23 mouse cellular contexts compared by ENCODE assay signal in genomic region chr2:126493306-126493705, GRCm38 (mm10). TPM values are rescaled to one million over a fixed set of nuclear protein-coding genes. Genes with fewer than 3 reads are reported as not detected.
A peak's percentile ranks its signal among the peaks of the same experiment; 100 is the strongest.
DNase-seq lines count a peak whose midpoint lies in the region; ATAC-seq and TF ChIP-seq lines count a peak whose summit lies in the region.
"Had no signal": no experiment of that assay in that cellular context is flagged by ENCODE, and none has a peak within 500 bp of the region (broad histone marks: within the 10 kb centered on the region; RNA-seq: fewer than 3 reads in every experiment).

No protein-coding gene starts in this region.

- H3K27ac ChIP-seq in heart, embryonic 10.5 days, result no peak overlapping the region
- no peak overlapping the region for H3K27ac ChIP-seq in lung, embryonic 14.5 days (ENCODE audit: low read depth)
- H3K27ac ChIP-seq in lung, postnatal 0 days (ENCODE audit: low read length), result no peak overlapping the region
- H3K27ac ChIP-seq: forebrain, embryonic 10.5 days; forebrain, embryonic 15.5 days; heart, embryonic 15.5 days; hindbrain, embryonic 14.5 days; hindbrain, postnatal 0 days had no signal

- H3K4me3 ChIP-seq in heart, embryonic 10.5 days, result no peak overlapping the region
- no peak overlapping the region for H3K4me3 ChIP-seq in lung, embryonic 14.5 days (ENCODE audit: low read depth, low read length)
- no peak overlapping the region for H3K4me3 ChIP-seq in lung, postnatal 0 days (ENCODE audit: low read depth, low read length)
- H3K4me3 ChIP-seq: forebrain, embryonic 10.5 days; forebrain, embryonic 15.5 days; heart, embryonic 12.5 days; heart, embryonic 15.5 days had no signal

- no peaks in the 10 kb centered on the region for H3K4me1 ChIP-seq in heart, embryonic 10.5 days
- no peaks in the 10 kb centered on the region for H3K4me1 ChIP-seq in lung, embryonic 14.5 days (ENCODE audit: insufficient read depth)
- H3K4me1 ChIP-seq in lung, postnatal 0 days (ENCODE audit: insufficient read depth, low read depth, low read length), result no peaks in the 10 kb centered on the region
- H3K4me1 ChIP-seq: forebrain, embryonic 10.5 days; forebrain, embryonic 15.5 days; heart, embryonic 12.5 days had no signal

- no peak for ATAC-seq in lung, embryonic 14.5 days (ENCODE audit: insufficient read depth)
- ATAC-seq in lung, postnatal 0 days, result no peak
- ATAC-seq: forebrain, embryonic 15.5 days; inflammation-experienced regulatory T-cells, adult 6 months; intestine, embryonic 16.5 days; Patski had no signal

- no peaks in the 10 kb centered on the region for H3K9me3 ChIP-seq in heart, embryonic 10.5 days
- no peaks in the 10 kb centered on the region for H3K9me3 ChIP-seq in lung, embryonic 14.5 days (ENCODE audit: low read depth, low read length)
- no peaks in the 10 kb centered on the region for H3K9me3 ChIP-seq in lung, postnatal 0 days (ENCODE audit: low read length)
- H3K9me3 ChIP-seq: forebrain, embryonic 10.5 days; forebrain, embryonic 15.5 days; heart, embryonic 12.5 days; heart, embryonic 15.5 days had no signal

- H3K36me3 ChIP-seq in heart, embryonic 10.5 days, result no peaks in the 10 kb centered on the region
- no peaks in the 10 kb centered on the region for H3K36me3 ChIP-seq in lung, embryonic 14.5 days (ENCODE audit: insufficient read depth)
- no peaks in the 10 kb centered on the region for H3K36me3 ChIP-seq in lung, postnatal 0 days (ENCODE audit: insufficient read depth, low read length)
- H3K36me3 ChIP-seq: forebrain, embryonic 10.5 days; forebrain, embryonic 15.5 days; heart, embryonic 12.5 days; heart, embryonic 15.5 days had no signal

- TF ChIP-seq CTCF in lung, embryonic 14.5 days (IDR thresholded peaks at IDR 0.05; ENCODE audit: low read depth), result no peak
- TF ChIP-seq CTCF in lung, postnatal 0 days (IDR thresholded peaks at IDR 0.05), result no peak

- H3K4me2 ChIP-seq in lung, embryonic 14.5 days, result no peak overlapping the region
- no peak overlapping the region for H3K4me2 ChIP-seq in lung, postnatal 0 days (replicated peaks; ENCODE audit: low read depth, low read length)
- H3K4me2 ChIP-seq: forebrain, embryonic 15.5 days; heart, embryonic 12.5 days; heart, embryonic 15.5 days; hindbrain, embryonic 14.5 days had no signal

- H3K9ac ChIP-seq in lung, embryonic 14.5 days, result no peak overlapping the region
- H3K9ac ChIP-seq in lung, postnatal 0 days (replicated peaks; ENCODE audit: low read depth), result no peak overlapping the region
- H3K9ac ChIP-seq: forebrain, embryonic 15.5 days; heart, embryonic 12.5 days; heart, embryonic 15.5 days; hindbrain, embryonic 14.5 days had no signal

- H3K27me3 ChIP-seq in heart, embryonic 10.5 days (ENCODE audit: insufficient read depth, poor library complexity, severe bottlenecking), result no peaks in the 10 kb centered on the region
- no peaks in the 10 kb centered on the region for H3K27me3 ChIP-seq in lung, embryonic 14.5 days (ENCODE audit: insufficient read depth, low read length)
- no peaks in the 10 kb centered on the region for H3K27me3 ChIP-seq in lung, postnatal 0 days (replicated peaks; ENCODE audit: insufficient read depth, low read length)
- H3K27me3 ChIP-seq: forebrain, embryonic 15.5 days; heart, embryonic 12.5 days; heart, embryonic 15.5 days had no signal

- 80% methylated on average over 8 of the region's 8 CpGs for WGBS in heart, embryonic 10.5 days
- 67% methylated on average over 8 of the region's 8 CpGs for whole genome bisulfite sequencing in lung, embryonic 14.5 days
- WGBS in lung, postnatal 0 days, result 71% methylated on average over 8 of the region's 8 CpGs

- peak; percentile 51 to 57 for DNase-seq in cerebellum, postnatal 10 days
- no peak for DNase-seq in cerebellum, adult 9-10 months
- DNase-seq in heart, adult 11 months, result peak; percentile 61
- DNase-seq in heart, embryonic 10.5 days (ENCODE audit: low spot score), result no peak
- DNase-seq in lung, embryonic 14.5 days, result peak; percentile 24
- DNase-seq in lung, postnatal 0 days (ENCODE audit: low spot score), result no peak
- DNase-seq: adrenal gland, adult 2 months; adrenal gland, postnatal 14 days; cerebellum, adult 11-12 months; cerebellum, adult 9-11 months; gastrocnemius, postnatal 25 days; heart, postnatal 10 days; heart, postnatal 36 days; kidney, adult 18-20 months had no signal

- TF ChIP-seq EP300 in lung, postnatal 0 days (IDR thresholded peaks at IDR 0.05), result no peak

RNA-seq across cellular contexts. Expression of gene Atp8b4, which starts 7.2 kb away (rescaled TPM):
- polyA plus RNA-seq in heart, embryonic 10.5 days (2016; fragmentation: Nextera tagmentation; extraction: Ambion mirVana), result 0.05 and 0.15 TPM in 2 replicates
- 0.39 and 0.50 TPM in 2 replicates for polyA plus RNA-seq in lung, embryonic 14.5 days (2014; fragmentation: Nextera tagmentation; extraction: Ambion mirVana)
- polyA plus RNA-seq in lung, postnatal 0 days (2015; fragmentation: Nextera tagmentation; extraction: Ambion mirVana), result 1.4 and 1.7 TPM in 2 replicates
- polyA plus RNA-seq: hindbrain, postnatal 0 days had no signal

RNA-seq across cellular contexts. Expression of gene Slc27a2, which starts 58.9 kb away (rescaled TPM):
- polyA plus RNA-seq in heart, embryonic 10.5 days (2016; fragmentation: Nextera tagmentation; extraction: Ambion mirVana), result 0.25 and 2.7 TPM in 2 replicates
- 1.3 TPM in 2 replicates for polyA plus RNA-seq in lung, embryonic 14.5 days (2014; fragmentation: Nextera tagmentation; extraction: Ambion mirVana)
- polyA plus RNA-seq in lung, postnatal 0 days (2015; fragmentation: Nextera tagmentation; extraction: Ambion mirVana), result 1.0 and 1.2 TPM in 2 replicates
- polyA plus RNA-seq: inflammation-experienced regulatory T-cells, adult 6 months; Patski had no signal

Comparison
In these comparisons a context has a peak if more than half of its experiments do, and no peak if none do; other contexts are left out.
1. DNase-seq: peak in cerebellum, postnatal 10 days (2 of 2), heart, adult 11 months (single experiment) and lung, embryonic 14.5 days (single experiment); none in cerebellum, adult 9-10 months (single experiment), heart, embryonic 10.5 days (single experiment) and lung, postnatal 0 days (single experiment).